Mouse (Mus musculus) hindlimb bud, embryonic 11.5 days (tissue): ENCODE results near the gene Smyd4.

Source experiments
- DNase-seq: peaks from one replicate; pipeline ENCODE4 v3.0.0-alpha.2; 2012; ENCODE audit warnings: low read depth, low spot score; ENCODE audit errors: extremely low spot score

Smyd4 gene

DNA sequence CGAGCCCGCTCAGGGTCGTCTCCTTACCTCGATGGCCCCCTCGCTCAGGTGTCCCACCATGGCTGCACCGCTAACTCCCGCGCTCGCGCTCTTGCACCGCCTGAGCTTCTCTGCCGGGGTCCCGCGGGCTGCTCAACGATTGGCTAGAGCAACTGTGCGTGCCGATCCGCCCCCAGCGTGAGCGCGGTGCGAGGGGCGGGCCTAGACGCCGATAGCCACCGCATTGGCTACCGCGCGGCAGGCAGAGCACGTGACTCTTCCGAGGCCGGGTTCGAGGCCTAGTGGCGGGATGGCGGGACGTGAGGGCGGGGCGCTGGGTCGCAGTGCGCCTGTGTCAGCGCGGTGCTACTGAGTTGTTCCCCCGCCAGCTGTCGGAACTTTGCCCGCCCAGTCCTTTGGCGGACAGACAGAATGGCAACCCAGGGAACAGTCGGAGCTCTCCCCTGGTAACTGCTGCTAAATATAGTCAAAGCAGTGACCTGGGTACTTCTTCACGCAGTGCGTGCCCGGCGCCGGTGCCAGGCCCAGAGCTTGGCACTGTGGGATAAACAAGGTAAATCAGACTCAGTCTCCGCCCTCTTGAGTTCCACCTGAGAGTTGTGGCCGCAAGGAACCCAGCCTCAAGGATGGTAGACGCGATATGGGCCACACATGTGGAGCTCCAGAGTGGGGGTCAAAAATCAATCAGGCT, at the start of gene Smyd4, which contains the start of gene Rpa1:
Gene Smyd4 (plus strand): TSS at position 235 of the 691 bp plus-strand sequence.
Gene Rpa1 (minus strand): TSS at position 126 of the 691 bp plus-strand sequence.
- DNase-seq, result peak; percentile 56

DNA sequence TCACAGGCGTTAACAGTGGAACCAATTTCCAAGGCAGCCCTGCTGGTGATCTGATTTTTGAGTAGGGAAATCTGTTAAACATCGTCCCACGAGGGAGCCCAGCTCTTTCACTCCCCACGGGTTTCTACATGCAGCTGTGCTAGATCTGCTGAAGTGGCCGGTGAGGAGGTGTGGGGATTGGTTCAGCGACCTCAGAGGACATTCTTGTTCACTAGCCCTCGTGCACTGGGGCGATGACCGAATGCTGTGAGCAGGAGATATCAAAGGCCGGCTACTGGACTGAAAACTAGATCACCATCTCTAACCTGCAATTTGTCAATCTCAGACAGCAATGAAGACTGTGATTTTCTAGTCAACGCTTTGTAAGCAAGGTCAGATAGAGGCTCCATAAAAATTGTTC, 49.7 kb upstream of the Smyd4 start:
- DNase-seq, result no peak

DNA sequence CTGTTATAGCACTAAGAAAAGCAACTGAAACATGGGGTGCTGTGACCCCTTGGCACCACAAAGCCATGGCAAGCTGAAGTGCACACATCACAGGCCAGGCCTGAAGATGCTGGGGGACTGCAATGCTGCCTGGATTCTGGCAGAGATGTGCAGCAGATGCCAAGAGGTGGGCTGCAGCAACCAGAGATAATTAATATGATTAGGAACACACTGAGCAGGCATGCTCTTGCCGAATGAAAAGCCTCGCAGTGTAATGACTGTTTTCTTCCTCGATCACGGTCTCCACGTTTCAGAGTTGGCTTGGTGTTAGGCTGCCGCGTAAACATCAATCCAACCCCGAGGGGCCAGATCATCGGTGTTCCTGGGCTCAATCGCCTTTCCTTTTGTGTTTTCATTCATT, 48.4 kb upstream of the Smyd4 start:
- no peak for DNase-seq

DNA sequence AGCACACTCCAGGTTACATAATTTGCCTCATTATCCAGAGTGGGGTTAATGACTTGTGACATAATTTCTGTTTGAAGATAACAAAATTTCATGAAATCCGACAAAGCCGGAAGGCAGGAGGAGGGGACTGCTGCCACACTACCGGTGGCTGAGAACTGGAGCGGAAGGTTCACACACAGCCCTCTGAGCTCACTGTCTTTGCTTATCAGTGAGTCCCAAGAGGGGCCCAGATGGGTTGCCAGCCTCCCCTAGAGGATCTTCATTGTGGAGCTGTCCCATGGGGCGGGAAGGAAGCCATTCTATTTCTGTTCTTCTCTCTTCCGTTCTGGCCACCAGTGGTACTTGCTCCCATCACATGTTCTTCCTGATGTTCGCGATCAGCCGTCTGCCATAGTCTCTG, 47.3 kb upstream of the Smyd4 start:
- no peak for DNase-seq

DNA sequence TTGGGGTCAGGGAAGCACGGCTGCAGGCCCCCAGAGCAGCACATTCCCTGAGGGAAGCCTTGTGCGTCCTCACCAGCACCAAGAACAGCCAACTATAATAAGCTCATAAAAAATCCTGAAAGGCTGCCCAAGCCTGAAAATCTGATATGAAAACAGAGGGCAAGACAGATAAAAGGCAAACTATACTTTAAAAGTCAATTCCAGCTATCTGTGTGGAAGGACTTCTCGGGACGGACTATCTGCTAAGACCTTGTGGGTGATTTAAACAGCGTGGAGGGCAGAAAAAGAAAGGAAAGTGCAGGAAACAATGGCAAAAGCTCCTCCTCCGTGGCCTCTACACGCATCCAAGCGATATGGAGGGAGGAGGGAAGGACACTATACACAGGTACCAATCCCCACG, 43.4 kb upstream of the Smyd4 start:
- no peak for DNase-seq

DNA sequence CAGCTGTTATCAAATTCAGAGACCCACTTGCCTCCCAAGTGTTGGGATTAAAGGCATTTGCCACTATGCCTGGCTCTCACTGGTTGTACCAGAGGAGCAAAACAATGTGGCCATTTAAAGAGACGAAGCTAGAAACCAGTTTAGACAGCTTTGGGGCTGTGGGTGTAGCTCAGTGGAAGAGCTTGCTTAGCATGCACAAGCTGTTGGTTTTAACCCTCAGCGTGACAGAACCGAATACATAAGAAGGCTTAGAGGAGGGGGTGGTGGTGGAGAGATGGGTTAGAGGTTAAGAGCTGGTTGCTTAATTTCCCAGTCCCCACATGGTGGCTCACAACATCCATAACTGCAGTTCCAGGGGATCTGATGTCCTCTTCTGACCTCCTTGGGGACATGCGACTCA, 39.6 kb upstream of the Smyd4 start:
- no peak for DNase-seq

DNA sequence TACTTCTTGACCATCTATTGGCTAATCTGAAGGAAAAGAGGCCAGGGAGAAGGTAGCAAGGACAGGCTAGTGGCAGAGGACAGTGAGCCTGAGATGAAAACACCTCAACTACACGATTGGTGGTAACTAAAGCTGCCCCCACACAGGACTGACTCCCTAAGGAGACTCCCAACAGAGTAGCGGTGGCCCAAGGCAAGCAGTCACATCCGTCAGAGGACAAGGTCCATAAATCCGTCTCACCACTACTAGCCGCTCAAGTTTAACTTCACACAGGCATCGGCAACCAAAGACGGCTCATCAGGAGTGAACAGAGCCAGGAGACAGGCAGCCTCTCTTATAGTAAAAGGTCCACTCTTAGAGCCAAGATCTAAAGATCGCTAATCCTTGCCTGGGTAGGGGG, 37.4 kb upstream of the Smyd4 start:
- no peak for DNase-seq

DNA sequence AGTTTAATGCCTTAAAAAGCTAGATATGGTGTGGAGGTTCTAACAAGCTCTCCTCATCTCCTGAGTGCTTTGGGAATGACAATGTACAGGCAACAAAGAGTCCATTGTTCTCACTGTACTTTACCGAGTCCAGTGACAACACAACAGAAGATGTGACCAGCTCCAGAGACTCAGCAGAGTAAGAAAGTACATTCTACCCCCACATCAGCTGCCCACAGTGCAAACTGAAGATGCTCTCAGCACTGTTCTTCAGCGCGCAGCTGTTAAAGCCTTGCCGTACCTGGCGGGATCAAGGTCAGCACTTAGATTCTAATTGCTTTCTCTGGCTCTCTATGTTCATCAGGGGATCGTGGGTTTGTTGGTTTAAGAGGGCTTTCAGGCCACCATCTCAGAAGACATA, 36.5 kb upstream of the Smyd4 start:
- no peak for DNase-seq

DNA sequence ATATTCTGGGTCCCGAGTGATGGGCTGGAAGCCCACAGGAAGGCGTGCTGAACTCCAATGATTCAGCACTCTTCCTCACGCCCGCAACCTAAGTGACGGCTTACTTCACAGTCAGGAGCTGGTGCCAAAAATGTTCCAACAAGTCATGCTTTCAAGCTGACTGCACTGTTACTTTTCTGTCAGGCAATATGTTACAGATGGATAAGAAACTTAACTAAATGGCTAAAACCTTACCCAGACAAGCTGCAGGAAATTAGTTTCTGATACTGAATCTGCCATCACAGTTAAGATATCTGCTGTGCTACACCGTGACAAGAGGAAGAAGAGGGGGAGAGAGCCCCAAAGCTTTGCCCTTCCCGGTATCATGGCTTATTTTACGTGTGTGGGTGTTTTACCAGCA, 34.4 kb upstream of the Smyd4 start:
- DNase-seq, result no peak

DNA sequence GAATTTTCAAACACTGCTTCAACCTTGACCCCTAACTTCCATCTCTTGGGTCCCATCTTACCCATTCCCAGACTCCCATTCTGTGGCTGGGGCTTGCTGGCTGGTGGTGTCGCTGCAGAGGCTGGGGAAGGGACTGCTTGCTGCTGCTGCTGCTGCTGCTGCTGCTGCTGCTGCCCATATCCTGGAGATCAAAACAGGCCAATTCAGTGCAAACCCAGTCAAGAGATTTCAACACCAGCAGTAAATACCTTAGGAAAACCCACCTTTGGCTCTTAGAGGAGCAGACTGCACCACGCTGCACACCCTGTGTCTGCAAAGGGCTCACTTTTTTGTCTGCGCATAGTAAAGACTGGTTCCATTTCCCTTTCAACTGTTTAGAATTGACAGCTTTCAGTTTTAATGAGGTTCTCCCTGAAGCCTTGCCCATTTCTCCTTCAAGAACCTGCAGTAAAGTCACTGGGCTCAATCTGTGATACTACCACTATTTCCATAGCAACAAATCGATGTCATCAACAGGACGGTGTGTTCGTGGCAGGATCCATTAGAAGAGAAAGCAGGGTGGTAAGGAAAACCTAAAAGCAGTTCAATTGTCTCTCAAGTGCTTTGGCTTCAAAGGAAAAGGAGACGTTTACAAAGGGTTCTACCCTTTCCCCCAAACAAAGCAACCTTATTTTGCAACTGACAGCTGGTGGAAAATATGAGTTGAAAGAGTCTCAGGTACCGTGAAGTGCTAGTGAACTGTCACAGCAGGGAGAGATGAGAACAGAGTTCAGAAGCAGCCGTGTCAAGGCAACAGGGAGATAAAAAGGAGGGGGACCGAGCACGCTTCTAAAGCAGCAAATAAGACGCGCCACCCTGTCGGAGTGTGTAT, 29.6 kb upstream of the Smyd4 start:
- no peak for DNase-seq

DNA sequence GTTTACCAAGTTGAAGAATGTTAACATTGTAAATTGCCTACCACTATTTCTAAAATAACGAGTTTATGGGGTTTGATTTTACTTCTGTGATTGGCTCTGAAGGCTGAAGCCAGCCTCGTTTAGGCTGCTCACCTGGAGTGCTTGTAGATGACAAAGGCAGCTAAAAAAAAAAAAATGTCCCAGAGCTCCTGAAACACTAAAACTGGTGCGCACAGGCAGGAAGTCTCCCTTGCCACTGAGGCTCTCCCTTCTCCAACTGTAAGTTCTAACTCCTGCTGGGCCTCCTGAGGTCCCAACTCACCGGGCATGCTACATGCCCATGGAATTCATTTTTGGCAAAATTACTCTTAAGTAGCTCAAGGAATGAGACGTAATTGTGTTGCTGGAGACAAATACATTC, 29.0 kb upstream of the Smyd4 start:
- DNase-seq, result no peak

DNA sequence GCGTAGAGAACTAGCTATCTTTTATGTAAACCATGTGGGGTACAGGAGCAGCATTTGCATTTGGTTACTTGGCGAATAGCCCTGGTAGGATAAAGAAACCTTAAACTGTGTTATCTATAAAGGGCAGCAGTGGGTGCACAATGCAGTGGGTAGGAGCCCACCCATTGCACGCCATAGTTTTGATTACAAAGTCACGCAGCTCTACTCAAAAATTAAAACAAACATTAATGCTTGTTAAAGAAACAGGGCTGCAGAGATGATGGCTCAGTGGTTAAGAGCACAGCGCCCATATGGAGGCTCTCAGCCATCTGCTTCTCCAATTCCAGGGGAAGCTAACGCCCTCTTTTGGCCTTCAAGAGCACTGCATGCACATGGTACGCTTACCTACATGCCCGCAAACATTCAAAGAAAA, 24.9 kb upstream of the Smyd4 start:
- no peak for DNase-seq

DNA sequence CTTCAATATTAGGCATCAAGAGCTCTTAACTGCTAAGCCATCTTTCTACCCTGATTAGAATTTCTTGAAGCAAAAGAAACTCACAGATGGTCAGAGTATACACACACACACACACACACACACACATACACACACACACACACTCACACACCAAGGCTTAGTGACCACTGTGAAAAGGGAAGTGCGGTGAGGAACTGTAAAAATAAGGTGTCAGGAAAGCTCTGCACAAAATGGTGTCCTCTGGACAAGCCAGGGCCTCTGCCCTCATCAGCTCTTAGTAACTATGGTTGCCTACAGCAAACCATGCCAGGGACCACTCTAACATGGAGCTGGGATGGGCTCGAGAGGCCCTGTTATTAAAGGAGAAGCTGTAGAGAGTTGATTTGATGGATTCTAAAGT, 23.8 kb upstream of the Smyd4 start:
- DNase-seq, result no peak

DNA sequence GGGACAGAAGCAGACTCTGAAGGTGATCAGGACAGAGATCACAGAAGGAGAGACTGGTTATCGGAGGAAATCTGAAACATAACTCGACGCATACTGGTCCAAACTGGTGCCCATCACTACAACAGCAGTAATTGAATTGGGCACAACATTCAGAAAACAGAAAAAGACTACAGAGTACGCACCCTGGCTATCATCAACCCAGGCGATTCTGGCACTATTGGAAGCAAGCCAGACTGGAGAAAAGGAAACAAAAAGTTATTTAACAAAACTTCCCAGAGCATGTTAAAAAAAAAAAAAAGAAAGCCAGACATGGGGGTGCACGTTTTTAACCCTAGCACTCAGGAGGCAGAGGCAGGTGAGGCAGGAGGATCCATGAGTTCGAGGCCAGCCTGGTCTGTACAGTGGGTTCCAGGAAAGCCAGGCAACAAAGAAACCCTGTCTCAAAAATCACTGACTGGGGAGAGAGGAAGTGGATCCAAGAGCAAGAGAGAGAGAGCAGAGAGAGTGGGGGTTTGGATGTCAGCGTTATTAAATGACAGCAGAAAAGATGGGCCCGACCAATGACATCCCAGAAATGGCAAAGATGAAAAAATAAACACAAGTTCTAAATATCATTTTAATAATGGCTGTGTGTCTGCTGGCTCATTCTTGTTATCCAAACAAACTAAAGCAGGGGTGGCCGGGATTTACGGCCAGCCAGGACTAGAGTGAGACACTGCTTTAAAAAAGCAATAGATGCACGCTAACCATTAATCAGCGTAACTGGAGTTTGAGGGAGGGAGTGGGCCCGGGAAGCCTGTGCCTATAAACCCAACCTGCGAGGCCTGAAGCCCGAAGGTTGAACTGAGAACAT, 22.9 kb upstream of the Smyd4 start:
- no peak for DNase-seq

DNA sequence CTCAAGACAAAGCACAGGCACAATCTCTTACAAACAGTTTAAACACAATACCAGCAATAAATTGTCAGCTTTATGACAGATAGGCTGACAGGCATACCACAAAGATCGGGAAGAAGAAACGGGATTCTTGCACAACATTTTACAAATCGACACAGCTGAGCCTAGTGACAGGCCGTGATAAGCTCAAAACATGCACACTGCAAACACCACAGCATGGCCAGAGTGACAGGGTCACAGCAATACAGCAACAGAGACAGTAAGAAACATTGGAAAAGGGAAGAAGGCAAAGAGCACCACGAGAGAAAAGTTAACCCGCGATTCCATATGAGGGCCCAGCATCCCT, 22.3 kb upstream of the Smyd4 start:
- no peak for DNase-seq

DNA sequence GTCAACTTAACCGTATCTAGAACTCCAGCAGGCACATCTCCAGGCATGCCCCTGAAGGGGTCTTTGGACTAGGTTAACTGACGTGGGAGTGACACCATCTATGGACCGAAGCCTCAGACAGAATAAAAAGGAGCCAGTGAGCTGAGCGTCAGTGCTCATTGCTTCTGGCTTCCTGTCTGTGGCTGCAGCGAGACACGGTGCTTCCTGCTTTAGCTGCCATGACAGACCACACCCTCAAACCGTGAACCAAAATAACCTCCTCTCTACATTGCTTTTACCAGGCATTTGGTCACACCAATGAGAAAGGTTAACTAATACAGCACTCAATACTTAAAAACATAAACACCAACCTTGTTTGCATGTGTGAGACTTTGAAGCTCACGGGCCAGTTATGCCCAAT, 11.6 kb upstream of the Smyd4 start:
- DNase-seq, result no peak

DNA sequence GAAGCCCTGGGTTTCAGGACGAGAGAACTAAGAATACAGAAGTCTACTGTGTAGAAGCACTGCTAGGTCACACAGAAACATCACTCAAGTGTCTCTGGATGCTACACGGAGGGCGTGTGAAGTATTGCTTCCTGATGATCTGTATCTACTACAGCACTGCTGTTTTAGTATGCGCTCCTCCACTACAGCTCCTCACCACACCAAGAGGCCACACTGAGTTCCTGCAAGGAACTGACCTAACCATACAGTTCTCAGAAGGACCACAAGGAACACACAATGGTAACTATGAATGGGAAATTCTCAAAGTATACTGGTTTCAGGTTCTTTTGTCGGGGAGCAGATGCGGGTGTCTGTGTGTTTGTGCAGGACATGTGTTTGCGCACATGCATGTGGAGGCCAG, 11.0 kb upstream of the Smyd4 start:
- no peak for DNase-seq

DNA sequence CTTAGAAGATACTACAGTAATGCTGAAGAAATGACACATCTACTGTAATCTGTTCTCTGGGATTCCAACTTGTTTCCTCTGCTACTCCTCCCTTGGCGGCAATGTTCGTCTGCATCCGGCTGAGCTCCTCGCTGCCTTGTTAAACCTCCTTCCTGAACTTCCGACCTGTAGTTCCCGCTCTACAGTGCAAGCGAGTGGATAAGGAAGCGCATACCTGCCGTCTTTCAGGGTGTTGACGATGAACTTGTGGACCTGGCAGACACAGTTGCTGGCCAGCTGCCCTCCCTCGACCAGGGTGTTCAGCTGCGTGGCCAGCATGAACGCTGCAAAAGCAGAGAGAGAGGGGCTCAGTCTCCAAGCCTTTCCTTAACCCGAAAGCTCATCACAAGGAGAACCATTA, 8.2 kb upstream of the Smyd4 start:
- DNase-seq, result no peak

DNA sequence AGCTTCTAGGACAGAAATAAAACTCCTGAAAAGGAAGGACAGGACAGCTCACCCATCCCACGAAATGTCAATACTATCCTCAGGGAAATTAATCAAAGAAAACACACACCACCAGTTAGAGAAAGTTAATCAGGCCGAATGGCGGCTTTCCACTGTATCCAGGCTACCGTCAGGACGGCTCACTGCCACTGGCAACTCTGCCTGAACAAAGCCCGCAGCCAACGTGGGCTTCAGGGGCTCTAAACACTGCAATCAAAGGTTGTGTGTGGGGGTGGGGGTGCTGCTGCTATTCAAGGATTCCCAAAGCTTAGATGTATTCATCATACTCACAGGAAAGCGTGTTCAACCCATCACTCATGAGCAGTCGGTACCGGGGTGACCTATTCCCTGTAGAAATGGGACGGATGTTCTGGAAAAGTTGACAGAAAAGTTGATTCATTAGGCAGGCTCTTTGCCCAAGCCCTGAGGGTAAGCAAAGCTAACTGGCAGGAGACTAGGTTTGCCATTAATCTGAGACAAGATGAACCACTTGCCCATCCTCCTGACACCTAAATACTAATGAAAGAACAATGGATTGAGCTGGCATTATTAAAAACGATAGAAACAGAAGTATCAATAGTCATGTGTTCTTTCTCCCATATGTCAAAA, 7.4 kb upstream of the Smyd4 start:
- DNase-seq, result no peak

DNA sequence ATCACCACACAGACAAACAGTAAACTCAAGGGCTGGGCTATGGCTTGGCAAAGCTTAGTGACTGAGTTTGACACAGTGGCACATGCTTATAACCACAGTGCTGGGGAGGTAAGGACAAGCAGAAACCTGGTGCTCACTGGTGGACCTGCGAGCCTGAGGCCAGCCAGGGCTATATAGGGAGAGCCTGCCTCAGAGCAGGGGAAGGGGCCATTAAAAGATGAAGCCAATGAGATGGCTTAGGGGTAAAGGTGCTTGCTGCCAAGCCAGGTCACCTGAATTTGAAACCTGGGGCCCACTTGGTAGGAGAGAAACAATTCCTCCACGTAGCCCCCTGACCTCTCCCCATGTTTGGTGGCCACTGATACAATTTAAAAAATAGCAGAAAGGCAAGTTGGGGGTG, 5.1 kb upstream of the Smyd4 start:
- no peak for DNase-seq

DNA sequence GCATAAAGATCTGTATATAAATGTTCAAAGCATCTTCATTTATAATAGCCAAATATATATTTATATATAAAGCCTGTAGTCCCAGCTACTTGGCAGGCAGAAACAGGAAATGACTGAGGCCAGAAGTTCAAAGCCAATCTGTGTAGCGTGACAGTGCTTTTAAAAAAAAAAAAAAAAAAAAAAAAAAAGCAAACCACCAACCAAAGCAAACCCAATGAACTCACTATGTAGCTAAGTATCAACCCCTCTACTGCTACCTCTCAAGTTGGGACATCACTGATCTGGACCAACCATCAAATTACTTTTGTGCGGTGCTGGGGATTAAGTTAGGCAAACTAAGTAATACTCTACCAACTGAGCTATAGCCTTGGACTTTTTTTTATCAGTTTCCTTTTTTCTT, 4.1 kb upstream of the Smyd4 start:
- no peak for DNase-seq
